Mouse (Mus musculus) adrenal gland, postnatal 36 days (tissue): ENCODE results near the gene Slc52a3. TPM values are rescaled to one million over a fixed set of nuclear protein-coding genes. Genes with fewer than 3 reads are reported as not detected.

Experiments used
- DNase-seq, 2 experiments: peaks; one replicate each; pipeline ENCODE4 v3.0.0; 2021; ENCODE audit warnings: mixed read lengths in 1 of 2
- long read RNA-seq, 2 experiments: library from polyadenylated mRNA; stranded (forward); transcript quantifications; one replicate each; pipeline ENCODE4 v2.0.0; 2021; ENCODE audit warnings: borderline sequencing depth in 2 of 2
- total RNA-seq, 2 experiments: library from RNA; stranded (reverse); gene quantifications; 2 replicates each; pipeline ENCODE4 v1.2.3; 2021

Slc52a3 gene
- total RNA-seq = 1 to 10 TPM; 2.1 to 3.6 TPM
- long read RNA-seq, experiment 1, partial matches to known transcripts = 1 of 3 reads
- long read RNA-seq, experiment 1, other reads (novel, unspliced or antisense) = 0 of 3 reads
- long read RNA-seq, experiment 2, partial matches to known transcripts = 0 of 1 reads
- long read RNA-seq, experiment 2, other reads (novel, unspliced or antisense) = 0 of 1 reads

GRCm38 (mm10) chr2:151996229-151997189 lies at the start of gene Slc52a3:
Slc52a3 (plus strand) TSS chr2:151996511.
- peak; percentile 90 to 92 for DNase-seq

DNA sequence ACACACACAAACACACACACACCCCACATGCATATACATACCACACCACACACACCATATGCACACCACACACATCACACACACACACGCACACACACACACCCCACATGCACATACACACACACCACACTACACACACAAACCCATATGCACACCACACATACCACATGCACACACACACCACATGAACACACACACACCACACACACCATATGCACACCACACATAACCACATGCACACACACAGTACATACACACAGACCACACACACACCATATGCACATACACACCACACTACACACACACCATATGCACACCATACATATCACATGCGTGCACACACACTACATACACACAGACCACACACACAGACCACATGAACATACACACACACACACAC lies 48.7 kb upstream of the Slc52a3 start:
- DNase-seq = no peak

GRCm38 (mm10) chr2:151948311-151948710 lies 48.0 kb upstream of the Slc52a3 start:
- DNase-seq = no peak

DNA sequence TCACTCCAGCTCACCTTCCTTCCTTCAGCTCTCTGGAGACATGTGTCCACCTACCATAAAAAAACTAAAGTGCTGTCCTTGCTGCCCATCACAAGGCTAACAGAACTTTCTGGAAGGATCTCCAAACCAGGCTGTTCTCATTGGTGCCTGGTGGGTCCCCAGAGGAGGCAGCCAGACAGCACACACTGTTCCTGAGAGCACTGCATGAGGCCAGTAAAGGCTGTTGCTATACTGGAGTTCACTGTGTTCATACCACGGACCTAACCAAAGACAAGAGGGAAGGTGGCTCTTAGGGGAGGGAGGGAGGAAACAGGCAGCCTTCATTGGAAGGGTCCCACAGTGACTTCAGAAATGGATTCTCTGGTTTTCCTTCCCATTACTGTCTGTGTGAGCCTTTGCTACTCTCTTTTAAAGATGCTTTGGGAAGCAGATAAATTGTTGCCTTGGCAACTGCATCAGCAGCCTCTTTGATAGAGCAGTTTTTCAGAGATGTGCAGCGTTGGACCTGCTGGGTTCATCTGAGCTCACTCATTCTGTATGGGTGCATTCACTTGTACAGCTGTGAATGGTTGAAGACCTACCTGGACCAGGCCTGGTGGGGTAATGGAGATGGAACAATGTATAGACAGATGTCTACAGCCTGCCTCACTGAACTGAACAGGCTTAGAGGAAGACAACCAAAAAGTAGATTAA lies 47.1 kb upstream of the Slc52a3 start:
- DNase-seq = no peak

DNA sequence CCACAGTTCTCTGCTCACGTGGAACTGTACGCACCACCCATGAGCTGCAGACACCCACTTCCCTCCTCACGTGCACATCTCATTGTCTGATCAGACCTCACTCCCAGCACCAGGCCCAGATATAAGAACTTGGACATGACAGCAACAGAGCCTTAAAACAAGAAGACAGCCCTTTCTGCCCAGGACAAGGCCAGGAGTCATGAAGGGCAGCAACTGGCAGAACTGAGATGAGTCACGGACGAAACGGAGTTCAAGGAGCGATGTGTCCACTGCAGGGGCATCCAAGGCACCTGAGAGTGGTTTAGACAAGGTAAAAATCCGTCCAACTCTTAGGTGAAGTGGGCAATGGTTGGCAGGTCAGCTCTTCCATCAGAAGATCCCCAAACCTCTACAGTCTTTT lies 42.6 kb upstream of the Slc52a3 start:
- no peak for DNase-seq

DNA sequence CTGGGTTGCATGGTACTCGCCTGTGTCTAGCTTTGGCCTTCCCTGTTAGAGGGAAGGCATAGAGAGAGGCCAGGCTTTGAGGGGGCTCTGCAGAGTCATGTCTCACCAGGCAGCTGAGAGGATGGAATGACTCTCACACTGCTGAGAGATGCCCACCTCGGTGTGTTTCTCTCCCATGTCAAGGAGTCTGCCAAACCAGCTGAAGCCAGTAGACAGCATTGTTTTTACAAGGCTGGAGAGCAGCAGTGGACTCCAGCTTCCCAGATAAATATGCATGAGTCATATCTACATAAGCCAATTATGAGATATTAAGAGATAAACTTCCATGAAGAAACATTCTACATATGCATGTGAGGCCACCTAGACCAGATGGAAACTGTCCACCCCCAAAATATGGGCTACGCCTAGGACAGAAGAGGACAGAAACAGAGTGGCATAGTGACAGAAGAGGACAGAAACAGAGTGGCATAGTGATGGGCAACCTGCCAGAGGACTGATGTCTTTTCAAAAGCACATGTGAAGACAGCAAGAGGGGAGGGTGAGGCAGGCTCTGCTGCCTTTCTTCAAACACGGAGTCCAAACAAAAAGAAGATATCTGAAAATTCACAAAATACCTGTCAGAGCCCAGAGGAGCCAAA lies 39.7 kb upstream of the Slc52a3 start:
- peak in 1 of 2 experiments; percentile 39 for DNase-seq

DNA sequence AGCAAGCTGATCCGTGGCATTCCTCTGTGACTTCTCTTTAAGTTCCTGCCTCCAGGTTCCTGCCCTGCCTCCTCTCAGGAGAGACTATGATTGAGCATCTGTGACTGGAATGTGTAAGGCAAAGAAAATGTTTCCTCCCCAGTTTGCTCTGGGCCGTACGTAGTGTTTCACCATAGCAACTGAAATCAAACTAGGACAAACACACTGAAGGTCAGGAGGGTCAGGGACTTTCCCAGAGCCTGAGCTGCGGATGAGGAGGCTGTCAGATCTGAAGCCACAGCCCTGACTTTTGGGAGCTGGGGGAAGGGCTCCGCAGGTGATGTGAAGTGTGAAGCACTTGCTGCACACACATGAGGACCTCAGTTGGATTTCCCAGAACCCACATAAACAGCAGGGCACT lies 37.0 kb upstream of the Slc52a3 start:
- DNase-seq = peak; percentile 73 to 75

DNA sequence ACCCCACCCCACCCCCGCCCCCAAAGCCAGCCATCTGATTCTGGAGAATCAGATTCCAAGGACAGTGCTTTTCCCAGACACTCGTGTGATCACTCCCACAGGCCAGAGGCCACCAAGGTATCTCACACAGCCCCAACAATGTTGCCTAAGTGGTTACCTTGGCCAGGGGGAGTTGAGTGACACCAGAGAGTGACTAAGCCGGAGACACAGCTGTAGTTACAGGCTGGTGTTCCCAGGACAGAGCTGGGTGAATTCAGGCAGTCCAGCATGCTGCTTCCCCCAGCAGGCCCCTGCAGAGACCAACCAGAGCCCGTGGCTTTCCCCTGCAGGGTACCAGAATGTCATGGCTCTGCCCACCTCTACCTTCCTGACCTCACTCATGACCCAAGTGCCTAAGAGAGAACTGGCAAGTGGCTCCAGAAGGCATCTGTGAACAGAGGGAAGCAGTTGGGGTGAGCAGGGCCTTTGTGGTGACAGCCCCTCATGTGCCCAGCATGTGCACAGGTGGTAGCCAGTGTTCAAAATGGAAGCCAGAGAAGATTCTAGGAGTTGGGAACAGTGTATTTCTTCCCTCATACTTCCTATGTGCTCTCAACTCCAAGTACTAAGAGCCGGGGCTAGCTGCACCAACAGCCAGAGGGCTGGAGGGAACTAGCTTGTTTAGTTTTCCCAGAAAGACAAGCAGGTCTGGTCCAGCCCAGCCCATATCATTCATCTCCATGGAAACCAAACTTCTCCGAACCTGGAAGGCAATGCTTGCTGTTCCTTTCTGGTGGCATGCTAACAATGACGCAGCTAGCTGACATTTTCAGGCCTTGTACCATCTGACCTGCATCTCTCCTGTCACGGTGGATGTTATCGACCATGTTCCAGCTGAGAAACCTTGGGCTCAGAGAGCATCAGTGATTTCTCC lies 34.8 kb upstream of the Slc52a3 start:
- DNase-seq = peak in 1 of 2 experiments; percentile 49

DNA sequence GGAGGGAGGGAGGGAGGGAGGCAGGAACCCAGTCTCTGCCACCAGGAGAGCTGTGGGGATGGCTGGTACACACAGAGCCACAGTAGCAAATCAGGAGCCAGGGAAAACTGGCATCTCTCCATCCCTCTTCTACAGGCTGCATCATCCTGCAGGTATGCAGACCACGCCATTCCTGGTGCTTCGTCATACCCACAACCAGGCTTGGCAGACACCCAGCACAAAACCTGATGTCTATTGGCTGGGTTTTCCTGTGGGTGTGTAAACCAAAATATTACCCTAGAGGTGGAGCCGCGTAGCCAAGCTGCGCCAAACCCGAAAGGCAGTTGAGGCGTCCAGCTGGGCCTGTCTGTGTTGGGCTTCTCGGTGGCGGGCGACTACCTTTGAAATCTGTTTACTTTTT lies 33.8 kb upstream of the Slc52a3 start:
- peak; percentile 53 to 58 for DNase-seq

GRCm38 (mm10) chr2:151963319-151963718 lies 33.0 kb upstream of the Slc52a3 start:
- no peak for DNase-seq

DNA sequence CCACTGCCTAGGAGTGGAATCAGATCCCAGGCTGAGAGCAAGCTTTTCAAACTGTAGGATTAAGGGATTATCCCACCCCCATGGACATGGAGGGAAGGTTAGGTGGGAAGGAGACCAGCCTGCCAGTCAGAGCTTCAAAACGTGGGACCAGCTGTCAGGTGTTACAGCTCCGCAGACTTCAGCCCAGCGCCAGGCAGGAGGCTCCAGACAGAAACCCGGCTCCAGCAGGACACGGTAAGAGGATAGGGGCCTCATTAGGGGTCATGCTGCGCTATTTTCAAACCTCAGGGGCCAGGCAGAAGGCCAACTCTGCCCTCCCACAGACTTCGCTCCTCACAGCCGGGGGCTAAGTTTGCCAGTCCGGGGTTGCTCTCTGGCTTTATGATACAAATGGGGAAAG lies 32.3 kb upstream of the Slc52a3 start:
- DNase-seq = no peak

- DNase-seq = no peak
These were observed 29.0 kb upstream of the Slc52a3 start for GRCm38 (mm10) chr2:151967176-151967750.

DNA sequence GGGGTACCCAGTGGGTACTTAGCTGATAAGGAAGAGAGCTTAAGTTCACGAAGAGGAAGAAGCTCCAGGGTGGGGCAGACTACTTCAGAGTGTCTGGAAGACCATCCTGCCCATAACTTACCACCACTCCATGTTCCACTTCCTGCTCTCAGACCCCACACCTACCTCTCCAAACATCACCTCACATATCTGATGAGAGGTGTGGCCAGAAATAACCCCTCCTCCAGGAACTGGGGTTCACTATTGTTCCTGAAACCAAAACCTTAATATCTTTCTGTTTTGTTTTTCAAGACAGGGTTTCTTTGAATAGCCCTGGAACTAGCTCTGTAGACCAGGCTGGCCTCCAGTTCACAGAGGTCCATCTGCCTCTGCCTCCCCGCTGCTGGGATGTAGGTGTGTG lies 28.5 kb upstream of the Slc52a3 start:
- DNase-seq = no peak

- peak in 1 of 2 experiments; percentile 66 for DNase-seq
These were observed 27.9 kb upstream of the Slc52a3 start for GRCm38 (mm10) chr2:151968451-151968850.

DNA sequence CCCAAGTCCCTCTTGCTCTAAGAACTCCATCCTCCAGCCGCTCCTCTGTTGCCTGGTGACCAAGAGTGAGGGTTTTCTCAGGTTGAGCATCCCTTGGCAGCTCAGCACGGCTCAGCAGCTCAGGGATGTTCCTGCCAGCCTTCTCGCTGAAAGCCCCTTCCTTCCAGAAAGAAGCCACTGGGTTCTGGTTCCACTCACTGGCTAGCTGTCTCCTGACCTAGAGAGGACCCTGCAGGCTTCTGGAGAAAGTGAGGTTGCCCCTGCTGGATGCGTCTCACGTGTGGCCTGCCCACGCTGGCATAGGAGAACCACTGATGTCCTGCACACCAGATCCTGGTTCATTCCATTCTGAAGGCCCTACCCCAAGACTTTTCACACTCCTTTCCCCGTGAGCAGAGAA lies 27.3 kb upstream of the Slc52a3 start:
- DNase-seq = no peak

GRCm38 (mm10) chr2:151969396-151969795 lies 26.9 kb upstream of the Slc52a3 start:
- DNase-seq = no peak

DNA sequence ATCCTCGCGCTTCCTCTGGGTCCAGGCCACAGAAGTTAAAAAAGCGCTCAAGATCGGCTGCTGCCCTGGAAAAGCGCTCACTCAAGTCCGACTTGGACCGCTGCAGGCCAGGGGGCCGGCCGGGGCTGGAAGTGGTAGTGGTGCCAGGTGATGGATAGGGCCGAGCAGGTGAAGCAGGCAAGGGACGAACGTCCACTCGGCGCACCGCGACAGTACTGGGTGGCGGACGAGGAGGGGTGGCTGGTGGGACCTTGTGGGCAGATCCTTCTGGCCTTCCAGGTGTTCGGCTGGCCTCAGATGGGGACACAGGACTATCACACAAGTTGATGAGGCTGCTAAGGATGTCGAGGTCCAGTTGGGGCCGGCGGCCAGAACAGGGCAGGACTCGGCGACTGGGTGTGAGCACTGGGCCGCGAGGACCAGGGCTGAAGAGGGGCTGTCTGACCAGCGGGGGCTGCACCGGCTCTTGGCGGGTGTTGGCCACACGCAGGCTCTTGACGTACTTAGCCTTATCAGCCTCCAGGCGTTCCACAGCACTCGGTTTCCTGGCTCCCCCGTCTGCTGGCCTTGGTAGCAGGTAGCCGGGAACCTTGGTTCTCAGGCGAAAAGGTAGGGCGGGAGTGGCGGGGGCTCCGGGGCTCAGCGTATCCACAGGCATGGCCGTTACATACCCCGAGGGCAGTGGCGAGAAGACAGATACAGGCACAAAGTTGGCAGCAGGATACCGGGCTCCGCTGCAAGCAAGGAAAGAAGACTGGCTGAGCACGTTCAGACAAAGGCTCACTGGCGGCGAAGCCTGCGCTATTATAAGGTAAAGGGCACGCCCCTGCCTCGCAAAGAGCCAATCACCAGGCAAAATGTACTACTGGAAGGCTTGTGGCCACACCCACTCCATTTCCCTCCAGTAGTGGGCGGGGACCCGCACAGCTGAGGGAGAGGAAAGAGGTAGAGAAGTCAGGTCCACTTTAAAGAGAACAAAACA lies 25.8 kb upstream of the Slc52a3 start:
- peak; percentile 77 to 83 for DNase-seq

DNA sequence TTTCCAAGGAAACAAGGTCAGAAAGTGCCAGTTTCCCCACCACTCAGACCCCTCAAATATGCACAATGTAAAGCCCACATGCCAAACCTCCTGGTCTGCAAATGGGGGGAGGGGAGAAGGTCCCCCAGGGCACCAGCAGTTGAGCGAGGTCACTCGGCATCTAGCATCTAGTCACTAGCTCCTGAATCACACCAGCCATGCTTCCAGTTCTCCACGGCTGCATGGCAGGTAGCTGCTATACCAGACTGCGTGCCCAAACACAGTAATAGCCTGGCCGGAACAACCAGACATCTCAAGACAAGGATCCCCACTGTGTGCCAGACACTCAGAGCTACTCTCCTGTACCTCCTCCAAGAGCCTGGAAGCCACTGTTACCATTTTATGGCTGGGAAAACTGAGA lies 24.6 kb upstream of the Slc52a3 start:
- DNase-seq = no peak

DNA sequence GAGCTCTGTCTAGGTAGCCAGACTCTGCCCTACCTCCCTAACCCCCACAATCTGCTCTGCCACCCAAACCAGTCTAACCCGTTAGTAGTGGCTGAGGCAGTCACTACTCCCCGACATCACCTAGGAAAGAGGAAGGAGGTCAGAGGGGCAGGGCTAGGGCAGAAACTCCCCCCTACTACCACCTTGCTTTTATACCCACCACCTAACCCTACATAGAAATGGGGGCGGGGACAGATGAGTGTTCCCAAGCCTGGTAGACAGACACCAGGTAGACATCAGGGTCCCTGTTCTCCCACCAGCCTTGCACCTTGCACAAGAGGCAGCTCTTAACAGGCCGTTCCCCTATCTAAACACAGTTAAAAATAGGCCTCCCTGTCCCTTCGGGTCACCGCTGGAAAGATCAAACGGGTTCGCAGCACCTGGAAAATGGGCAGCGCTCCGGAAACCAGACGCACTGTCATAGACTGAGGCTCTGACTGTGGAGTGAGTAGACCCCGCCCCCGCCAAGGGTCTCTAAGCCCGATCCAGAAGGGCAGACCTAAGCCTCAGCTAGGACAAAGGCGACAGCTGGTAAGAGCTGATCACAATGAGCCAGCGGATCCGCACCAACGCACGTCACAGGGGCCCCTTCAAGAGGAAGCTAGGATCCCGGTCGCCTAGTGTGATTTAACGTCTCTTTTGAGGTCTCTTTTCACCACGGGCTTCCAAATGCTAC lies 23.3 kb upstream of the Slc52a3 start:
- no peak for DNase-seq
